Mouse (Mus musculus): ENCODE data around the gene Ppp2r5e.
"Not testable (repeated sequence)": the region's sequence is repeated elsewhere in the genome, so short reads cannot be mapped to it uniquely, and the experiment has no call there.

Ppp2r5e gene

GRCm38 (mm10) chr12:75482781-75483180 is 113.3 kb downstream of the Ppp2r5e start:
- no peak for DNase-seq

- DNase-seq: no peak
These were observed 114.0 kb downstream of the Ppp2r5e start for GRCm38 (mm10) chr12:75482015-75482414.

GRCm38 (mm10) chr12:75480031-75480430 is 116.0 kb downstream of the Ppp2r5e start:
- no peak for DNase-seq

- no peak for DNase-seq
These were observed 116.6 kb downstream of the Ppp2r5e start for GRCm38 (mm10) chr12:75479375-75479898.

GRCm38 (mm10) chr12:75478596-75478995 is 117.4 kb downstream of the Ppp2r5e start:
- DNase-seq: no peak

GRCm38 (mm10) chr12:75478117-75478516 is 117.9 kb downstream of the Ppp2r5e start:
- no peak for DNase-seq

- no peak for DNase-seq
These were observed 123.0 kb downstream of the Ppp2r5e start for GRCm38 (mm10) chr12:75473021-75473420.

- DNase-seq: no peak
These were observed 123.9 kb downstream of the Ppp2r5e start for GRCm38 (mm10) chr12:75472107-75472506.

GRCm38 (mm10) chr12:75467814-75468213 is 128.2 kb downstream of the Ppp2r5e start:
- DNase-seq: no peak

- no peak for DNase-seq
These were observed 128.9 kb downstream of the Ppp2r5e start for GRCm38 (mm10) chr12:75467127-75467526.

GRCm38 (mm10) chr12:75466206-75466605 is 129.8 kb downstream of the Ppp2r5e start:
- DNase-seq: no peak

- DNase-seq: peak; percentile 13
These were observed 131.9 kb downstream of the Ppp2r5e start for GRCm38 (mm10) chr12:75464016-75464769.

- DNase-seq: no peak
These were observed 135.5 kb downstream of the Ppp2r5e start for GRCm38 (mm10) chr12:75460561-75460960.

- DNase-seq: no peak
These were observed 136.4 kb downstream of the Ppp2r5e start for GRCm38 (mm10) chr12:75459656-75460055.

GRCm38 (mm10) chr12:75453441-75453840 is 142.6 kb downstream of the Ppp2r5e start:
- DNase-seq: no peak

GRCm38 (mm10) chr12:75453027-75453426 is 143.0 kb downstream of the Ppp2r5e start:
- DNase-seq: no peak

GRCm38 (mm10) chr12:75450592-75450991 is 145.5 kb downstream of the Ppp2r5e start:
- no peak for DNase-seq

GRCm38 (mm10) chr12:75450011-75450410 is 146.0 kb downstream of the Ppp2r5e start:
- no peak for DNase-seq

- no peak for DNase-seq
These were observed 146.5 kb downstream of the Ppp2r5e start for GRCm38 (mm10) chr12:75449475-75449966.

GRCm38 (mm10) chr12:75448921-75449320 is 147.1 kb downstream of the Ppp2r5e start:
- peak; percentile 11 for DNase-seq

- DNase-seq: no peak
These were observed 149.8 kb downstream of the Ppp2r5e start for GRCm38 (mm10) chr12:75446245-75446644.

GRCm38 (mm10) chr12:75432400-75432799 is 163.6 kb downstream of the Ppp2r5e start:
- not testable (repeated sequence) for DNase-seq

GRCm38 (mm10) chr12:75429685-75430396 is 166.2 kb downstream of the Ppp2r5e start:
- DNase-seq: no peak

- DNase-seq: no peak
These were observed 167.3 kb downstream of the Ppp2r5e start for GRCm38 (mm10) chr12:75428719-75429118.
